Mouse (Mus musculus) heart, adult 2 months (tissue): Measurements from ENCODE around the gene Shld1. TPM values are rescaled to one million over a fixed set of nuclear protein-coding genes. Genes with fewer than 3 reads are reported as not detected.
A peak's percentile ranks its signal among the peaks of the same experiment; 100 is the strongest.

Experiments
- DNase-seq, 2 experiments: peaks; one replicate each; pipeline ENCODE4 v3.0.0; 2021
- H3K27ac ChIP-seq: fragments of 200-600 bp; 2 replicates; pipeline ENCODE4 v1.8.1; 2022
- H3K27me3 ChIP-seq: fragments of 200-500 bp; 2 replicates; pipeline ENCODE4 v1.6.1; 2012; ENCODE audit warnings: mild to moderate bottlenecking, low read length, inconsistent platforms, mixed read lengths; ENCODE audit not compliant: control insufficient read depth, insufficient read depth
- H3K36me3 ChIP-seq: fragments of 200-500 bp; 2 replicates; pipeline ENCODE4 v1.6.1; 2012; ENCODE audit warnings: low read length, inconsistent platforms; ENCODE audit not compliant: control insufficient read depth, insufficient read depth
- H3K4me1 ChIP-seq: fragments of 200-500 bp; 2 replicates; pipeline ENCODE4 v1.6.1; 2011; ENCODE audit warnings: low read length; ENCODE audit not compliant: control insufficient read depth, insufficient read depth
- H3K4me3 ChIP-seq: fragments of 200-600 bp; 2 replicates; pipeline ENCODE4 v1.8.1; 2022
- H3K79me2 ChIP-seq: fragments of 200-500 bp; replicated peaks from 2 replicates; pipeline ENCODE4 v1.6.1; 2012; ENCODE audit warnings: mild to moderate bottlenecking, inconsistent platforms, low read length, moderate library complexity, mixed read lengths; ENCODE audit not compliant: control insufficient read depth, insufficient read depth
- H3K9ac ChIP-seq: fragments of 200-500 bp; 2 replicates; pipeline ENCODE4 v1.6.1; 2012; ENCODE audit warnings: low read depth, mild to moderate bottlenecking, control low read depth, inconsistent platforms, low read length, mixed read lengths
- CTCF ChIP-seq: fragments of 200-600 bp; IDR thresholded peaks from 2 replicates; pipeline ENCODE4 v1.8.1; 2022; ENCODE audit warnings: antibody characterized with exemption, mild to moderate bottlenecking, moderate library complexity
- EP300 ChIP-seq: fragments of 200-500 bp; IDR thresholded peaks from 2 replicates; pipeline ENCODE4 v1.6.1; 2011; ENCODE audit warnings: low read depth, low read length, control low read depth; ENCODE audit not compliant: insufficient read depth
- POLR2A ChIP-seq: fragments of 200-500 bp; IDR thresholded peaks from 2 replicates; pipeline ENCODE4 v1.6.1; 2011; ENCODE audit warnings: mild to moderate bottlenecking, low read depth, low read length, control low read depth; ENCODE audit not compliant: insufficient read depth
- WGBS: fragments of 180-500 bp; shearing (Covaris S2); methylation state at CpG from one replicate; pipeline ENCODE4 v1.1.7; 2018; 5-methylcytosine and 5-hydroxymethylcytosine counted together
- intact Hi-C: fragments of 180-260 bp; cut with DNase I; formaldehyde crosslinking; loops from one replicate; pipeline ENCODE4 v1.15.1; 2025
- polyA plus RNA-seq: library from polyadenylated mRNA; depleted of rRNA; stranded (reverse); fragments of >200 nt; gene quantifications from 2 replicates; pipeline ENCODE4 v1.2.3, GENCODE M21; 2012
- total RNA-seq, 2 experiments: library from RNA; stranded (reverse); gene quantifications; 2 replicates each; pipeline ENCODE4 v1.2.3; 2021

The Shld1 gene
- total and polyA plus RNA-seq, 3 experiments: 34.8 to 57.6 (median 37.8) TPM

DNA sequence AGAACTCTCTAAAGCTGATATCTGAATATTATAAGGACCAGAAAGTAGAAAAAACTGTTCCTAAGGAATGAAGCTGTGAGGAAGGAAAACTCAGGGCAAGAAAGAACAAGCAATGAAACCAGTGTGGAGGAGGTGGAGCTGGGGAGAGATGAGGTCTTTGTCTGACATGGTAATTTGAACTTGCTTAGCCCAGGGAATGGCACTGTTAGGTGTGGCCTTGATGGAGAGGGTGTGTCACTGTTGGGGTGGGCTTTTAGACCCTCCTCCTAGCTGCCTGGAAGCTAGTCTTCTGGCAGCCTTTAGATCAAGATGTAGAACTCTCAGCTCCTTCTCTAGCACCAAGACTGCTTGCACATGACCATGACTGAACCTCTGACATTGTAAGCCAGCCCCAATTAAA, 1.7 kb upstream of the Shld1 start:
- TF ChIP-seq EP300 (no peak), POLR2A (no peak), CTCF (no peak)
- DNase-seq: no peak
- H3K4me1 ChIP-seq: peaks cover 3% of the 10 kb centered on the region
- no peaks in the 10 kb centered on the region for H3K27me3 ChIP-seq
- H3K36me3 ChIP-seq: peaks cover 9% of the 10 kb centered on the region
- no peak overlapping the region for H3K9ac ChIP-seq
- H3K79me2 ChIP-seq: no peaks in the 10 kb centered on the region
- H3K27ac ChIP-seq: no peak overlapping the region
- intact Hi-C loops: loop anchor here (5.0 kb wide), 2 partner anchors 132 to 433 kb away; partner anchors contain the start of genes Mcm8, Pcna and Trmt6
- H3K4me3 ChIP-seq: no peak overlapping the region

GRCm38 (mm10) chr2:132688611-132689021, 1.9 kb downstream of the Shld1 start:
- WGBS: 60% methylated on average over 7 of the region's 7 CpGs
- Histone ChIP-seq H3K36me3 (peaks cover 9% of the 10 kb centered on the region), H3K4me1 (peaks cover 3% of the 10 kb centered on the region), H3K9ac (peak overlapping the region; percentile 43), H3K79me2 (no peaks in the 10 kb centered on the region), H3K27me3 (no peaks in the 10 kb centered on the region), H3K27ac (peak overlapping the region; percentile 83), H3K4me3 (no peak overlapping the region)
- TF ChIP-seq POLR2A: no peak
- no peak for DNase-seq
- intact Hi-C loops: loop anchor here (5.0 kb wide), 2 partner anchors 129 to 436 kb away; partner anchors contain the start of genes Mcm8, Pcna and Trmt6

GRCm38 (mm10) chr2:132689188-132689568, 2.4 kb downstream of the Shld1 start:
- no peak overlapping the region for H3K9ac ChIP-seq
- intact Hi-C loops: loop anchor here (5.0 kb wide), 2 partner anchors 128 to 437 kb away; partner anchors contain the start of genes Mcm8, Pcna and Trmt6
- 53% methylated on average over 4 of the region's 4 CpGs for WGBS
- peaks cover 3% of the 10 kb centered on the region for H3K4me1 ChIP-seq
- H3K4me3 ChIP-seq: no peak overlapping the region
- DNase-seq: no peak
- no peak for TF ChIP-seq POLR2A
- TF ChIP-seq CTCF: no peak
- TF ChIP-seq EP300: no peak
- no peaks in the 10 kb centered on the region for H3K27me3 ChIP-seq
- H3K27ac ChIP-seq: peak overlapping the region; percentile 83
- H3K36me3 ChIP-seq: peaks cover 9% of the 10 kb centered on the region
- H3K79me2 ChIP-seq: no peaks in the 10 kb centered on the region

- intact Hi-C loops: loop anchor here (5.0 kb wide), 2 partner anchors 128 to 437 kb away; partner anchors contain the start of genes Mcm8, Pcna and Trmt6
- H3K4me1 ChIP-seq: peaks cover 3% of the 10 kb centered on the region
- peak overlapping the region; percentile 83 for H3K27ac ChIP-seq
- H3K79me2 ChIP-seq: no peaks in the 10 kb centered on the region
- peak; percentile 55 to 82 for DNase-seq
- peaks cover 9% of the 10 kb centered on the region for H3K36me3 ChIP-seq
- no peaks in the 10 kb centered on the region for H3K27me3 ChIP-seq
- H3K9ac ChIP-seq: no peak overlapping the region
- no peak overlapping the region for H3K4me3 ChIP-seq
- TF ChIP-seq POLR2A: no peak; the same call in 1 of the 2 replicates
- TF ChIP-seq EP300: peak; percentile 100
- 45% methylated on average over 15 of the region's 15 CpGs for WGBS
Observed at GRCm38 (mm10) chr2:132689569-132690231, 3.0 kb downstream of the Shld1 start.

DNA sequence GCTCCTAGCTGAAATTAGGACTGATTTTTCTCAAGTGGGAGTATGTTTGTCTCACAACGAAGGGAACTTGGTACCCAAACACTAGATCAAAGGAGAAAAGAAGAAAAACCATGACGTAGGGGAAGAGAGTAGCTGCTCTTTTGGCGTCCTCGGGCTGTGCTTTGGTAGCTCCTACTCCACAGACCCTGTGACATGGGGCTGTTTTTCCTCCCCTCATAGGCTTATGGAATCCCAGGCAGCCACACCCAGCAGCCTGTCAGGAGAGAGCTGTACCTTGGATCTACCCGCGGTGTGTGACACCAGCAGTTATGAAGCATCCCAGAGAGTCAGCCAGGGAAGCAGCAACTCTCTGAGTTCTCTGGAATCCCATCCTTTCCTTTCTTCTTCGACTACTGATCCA, 5.0 kb downstream of the Shld1 start:
- peaks cover 11% of the 10 kb centered on the region for H3K36me3 ChIP-seq
- H3K9ac ChIP-seq: peak overlapping the region; percentile 28; the same call in 1 of the 2 replicates
- DNase-seq: peak in 1 of 2 experiments; percentile 50
- H3K27me3 ChIP-seq: no peaks in the 10 kb centered on the region
- no peak overlapping the region for H3K4me3 ChIP-seq
- 46% methylated on average over 7 of the region's 7 CpGs for WGBS
- H3K79me2 ChIP-seq: no peaks in the 10 kb centered on the region
- peaks cover 12% of the 10 kb centered on the region for H3K4me1 ChIP-seq
- peak; percentile 69 for TF ChIP-seq EP300
- peak; percentile 70; the same call in 1 of the 2 replicates for TF ChIP-seq POLR2A
- no peak for TF ChIP-seq CTCF
- H3K27ac ChIP-seq: peak overlapping the region; percentile 83
- intact Hi-C loops: no loop called here

- TF ChIP-seq EP300: 0 out of 2 replicates have a peak, but pooled peaks have one; percentile 18
- peak; percentile 34; the same call in 1 of the 2 replicates for TF ChIP-seq POLR2A
- TF ChIP-seq CTCF: no peak
- 20% methylated on average over 1 of the region's 1 CpGs for WGBS
- peak overlapping the region; percentile 93 for H3K27ac ChIP-seq
Observed at GRCm38 (mm10) chr2:132692320-132692719, 5.6 kb downstream of the Shld1 start.

More at GRCm38 (mm10) chr2:132692320-132692719, 5.6 kb downstream of the Shld1 start:
- Histone ChIP-seq H3K4me3 (peak overlapping the region; percentile 37), H3K9ac (peak overlapping the region; percentile 71), H3K27me3 (no peaks in the 10 kb centered on the region), H3K36me3 (peaks cover 13% of the 10 kb centered on the region), H3K4me1 (peaks cover 12% of the 10 kb centered on the region), H3K79me2 (no peaks in the 10 kb centered on the region)
- peak in 1 of 2 experiments; percentile 31 for DNase-seq
- intact Hi-C loops: no loop called here
